Mouse (Mus musculus): ENCODE measurements around the gene 1110008P14Rik. TPM values are rescaled to one million over a fixed set of nuclear protein-coding genes. Genes with fewer than 3 reads are reported as not detected.
A peak's percentile ranks its signal among the peaks of the same experiment; 100 is the strongest.

Gene 1110008P14Rik
- polyA plus RNA-seq, 1 experiment from 2014 or later: 52.1 TPM

DNA sequence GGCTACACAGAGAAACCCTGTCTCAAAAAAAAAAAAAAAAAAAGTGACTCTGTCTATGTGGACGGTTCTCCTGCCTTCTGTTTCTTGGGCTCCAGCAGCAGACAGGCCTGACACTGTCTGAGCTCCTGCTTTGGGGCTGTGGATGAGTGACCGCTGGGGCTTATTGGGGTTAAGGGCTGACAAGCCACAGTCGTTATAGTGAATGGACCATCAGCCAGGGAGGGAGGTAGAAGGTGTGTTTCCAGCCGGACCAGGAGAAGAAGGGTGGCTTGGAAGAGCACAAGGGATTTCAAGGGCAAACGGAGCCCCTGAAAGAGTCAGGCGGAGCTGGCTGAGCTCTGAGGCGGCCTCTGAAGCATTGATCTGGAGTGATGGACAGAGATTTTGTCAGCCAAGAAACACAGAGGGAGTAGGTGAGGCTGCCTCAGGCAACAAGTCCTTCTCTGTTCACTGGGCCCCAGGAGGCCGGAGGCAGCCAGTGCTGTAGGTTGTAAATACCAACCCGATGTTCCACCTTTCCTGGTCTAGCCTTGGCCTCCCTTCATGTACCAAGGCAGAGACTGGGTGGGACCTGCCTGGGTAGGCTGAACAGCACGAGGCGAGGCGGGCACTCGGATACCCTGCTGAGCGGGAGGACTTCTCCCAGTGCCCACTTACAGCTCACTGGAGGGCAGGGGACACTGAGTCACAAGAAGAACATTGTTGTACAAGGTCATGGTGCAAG lies 37.0 kb downstream of the 1110008P14Rik start:
- WGBS: 71% methylated on average over 14 of the region's 14 CpGs
- Histone ChIP-seq H3K9me3 (replicated peaks) (no peaks in the 10 kb centered on the region), H3K9ac (no peak overlapping the region), H3K27ac (no peak overlapping the region), H3K36me3 (no peaks in the 10 kb centered on the region), H3K27me3 (no peaks in the 10 kb centered on the region), H3K4me1 (no peaks in the 10 kb centered on the region), H3K4me2 (no peak overlapping the region), H3K4me3 (replicated peaks) (no peak overlapping the region)
- ATAC-seq (replicated peaks; ENCODE audit: low FRiP score): no peak

DNA sequence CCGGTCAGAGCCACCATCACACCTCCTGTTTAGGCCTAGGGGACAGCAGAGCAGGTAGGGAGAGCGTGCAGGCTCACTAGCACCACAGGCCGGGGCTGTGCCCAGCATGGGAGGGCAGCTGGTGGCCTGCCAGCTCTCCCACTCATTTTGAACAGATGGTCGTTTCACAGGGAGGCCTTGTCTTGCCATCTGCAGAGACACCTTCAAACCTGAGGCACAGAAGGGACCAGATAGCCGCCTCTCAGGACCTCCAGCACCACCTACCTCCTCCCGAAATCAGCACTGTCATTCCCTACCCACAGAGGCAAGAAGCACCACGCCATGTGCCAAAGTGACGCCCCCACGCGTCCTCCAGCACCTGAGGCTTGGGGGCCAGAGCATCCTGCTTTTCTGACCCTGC lies 37.7 kb downstream of the 1110008P14Rik start:
- H3K9ac ChIP-seq: no peak overlapping the region
- WGBS: 77% methylated on average over 10 of the region's 10 CpGs

DNA sequence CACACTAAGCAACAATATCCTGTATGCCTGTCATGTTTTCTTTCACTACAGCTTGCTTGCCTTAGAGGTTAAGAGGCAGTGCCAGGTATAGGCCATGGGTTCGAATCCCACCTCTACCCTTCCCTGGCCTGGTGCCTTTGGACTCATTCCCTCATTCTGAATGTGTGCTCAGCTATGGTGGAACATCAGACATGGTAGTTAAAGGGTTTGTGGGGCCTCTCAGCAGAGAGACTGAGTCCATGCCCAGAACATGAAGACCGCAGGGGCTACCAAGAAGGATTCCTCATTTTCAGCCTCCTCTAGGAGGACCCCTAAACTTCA lies 38.4 kb downstream of the 1110008P14Rik start:
- no peaks in the 10 kb centered on the region for H3K27me3 ChIP-seq
- H3K4me2 ChIP-seq: no peak overlapping the region
- H3K4me1 ChIP-seq: no peaks in the 10 kb centered on the region
- no peaks in the 10 kb centered on the region for H3K36me3 ChIP-seq
- no peak overlapping the region for H3K4me3 ChIP-seq (replicated peaks)
- no peak overlapping the region for H3K9ac ChIP-seq
- no peaks in the 10 kb centered on the region for H3K9me3 ChIP-seq (replicated peaks)
- H3K27ac ChIP-seq: no peak overlapping the region
- WGBS: 97% methylated on average over 2 of the region's 2 CpGs
- no peak for ATAC-seq (replicated peaks; ENCODE audit: low FRiP score)

More for the DNA sequence above, 37.7 kb downstream of the 1110008P14Rik start:
- Histone ChIP-seq H3K36me3 (no peaks in the 10 kb centered on the region), H3K9me3 (replicated peaks) (no peaks in the 10 kb centered on the region), H3K27ac (no peak overlapping the region), H3K4me1 (no peaks in the 10 kb centered on the region), H3K4me3 (replicated peaks) (no peak overlapping the region), H3K27me3 (no peaks in the 10 kb centered on the region), H3K4me2 (no peak overlapping the region)
- no peak for ATAC-seq (replicated peaks; ENCODE audit: low FRiP score)

DNA sequence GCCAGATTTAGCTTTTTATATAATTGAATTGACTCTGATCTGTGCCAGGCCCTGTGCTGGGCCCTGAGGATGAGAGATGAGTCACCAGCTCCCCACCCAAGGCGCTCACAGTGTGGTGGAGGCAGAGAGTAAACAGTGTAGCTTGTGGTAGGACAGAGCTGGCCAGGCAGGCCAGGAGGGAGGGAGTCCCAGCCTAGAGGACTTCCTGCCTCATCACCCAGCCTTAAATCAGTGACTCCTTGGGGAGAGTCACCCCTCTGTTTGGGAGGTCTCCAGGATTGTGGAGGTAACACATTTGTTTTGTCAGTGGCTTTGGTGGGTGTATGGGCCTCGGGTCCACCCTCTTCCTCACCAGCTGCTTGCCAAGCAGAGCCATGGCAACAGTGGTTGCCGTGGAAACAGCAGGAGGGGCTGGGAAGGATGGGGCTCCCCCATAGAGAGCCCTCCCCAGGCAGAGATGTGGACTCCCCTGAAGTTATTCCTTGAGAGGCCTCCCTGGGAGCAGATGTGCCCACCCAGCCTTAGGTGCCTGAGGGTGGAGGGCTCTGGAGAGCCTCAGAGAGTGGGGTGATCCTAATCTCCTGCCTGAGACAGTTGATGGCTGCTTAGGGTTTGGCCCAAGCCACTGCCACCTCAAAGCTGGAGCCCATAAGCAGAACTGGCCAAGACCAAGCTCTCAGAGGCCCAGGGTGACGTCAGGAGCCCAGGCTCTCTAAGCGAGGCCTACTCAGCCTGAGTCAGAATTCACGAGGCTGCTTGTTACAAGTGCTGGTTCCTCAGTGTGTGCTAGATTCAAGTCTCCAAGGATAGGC lies 39.0 kb downstream of the 1110008P14Rik start:
- Histone ChIP-seq H3K36me3 (peaks cover 5% of the 10 kb centered on the region; the same call in 1 of the 2 replicates), H3K27ac (no peak overlapping the region), H3K4me1 (no peaks in the 10 kb centered on the region), H3K4me3 (replicated peaks) (no peak overlapping the region), H3K4me2 (no peak overlapping the region), H3K27me3 (no peaks in the 10 kb centered on the region), H3K9me3 (replicated peaks) (no peaks in the 10 kb centered on the region), H3K9ac (no peak overlapping the region)
- WGBS: 69% methylated on average over 6 of the region's 6 CpGs
- 0 out of 2 replicates have a peak, but pooled peaks have one; percentile 36 for ATAC-seq (replicated peaks; ENCODE audit: low FRiP score)

DNA sequence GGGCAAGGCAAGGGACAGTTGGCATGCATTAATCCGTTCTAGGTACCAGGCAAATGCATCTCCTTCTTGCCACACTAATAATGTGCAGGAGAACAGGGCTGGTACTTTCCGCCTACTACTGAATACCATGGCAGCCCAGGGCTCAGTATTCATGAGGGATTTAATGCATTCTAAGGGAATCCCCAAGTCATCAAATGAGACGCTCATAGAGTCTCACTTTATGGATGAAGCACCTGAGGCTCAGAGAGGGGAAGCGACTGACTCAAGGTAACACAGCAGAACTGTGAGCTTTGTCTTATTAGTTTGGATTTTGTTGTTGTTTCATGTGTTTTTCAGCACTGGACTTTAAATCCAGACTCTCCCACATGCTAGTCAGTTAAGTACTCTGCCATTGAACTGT lies 39.7 kb downstream of the 1110008P14Rik start:
- no peak overlapping the region for H3K4me3 ChIP-seq (replicated peaks)
- H3K9me3 ChIP-seq (replicated peaks): no peaks in the 10 kb centered on the region
- H3K4me2 ChIP-seq: no peak overlapping the region
- peaks cover 11% of the 10 kb centered on the region; the same call in 1 of the 2 replicates for H3K36me3 ChIP-seq
- H3K4me1 ChIP-seq: no peaks in the 10 kb centered on the region
- ATAC-seq (replicated peaks; ENCODE audit: low FRiP score): no peak
- no peak overlapping the region for H3K9ac ChIP-seq
- WGBS: 83% methylated on average over 4 of the region's 4 CpGs
- no peaks in the 10 kb centered on the region for H3K27me3 ChIP-seq
- H3K27ac ChIP-seq: no peak overlapping the region

DNA sequence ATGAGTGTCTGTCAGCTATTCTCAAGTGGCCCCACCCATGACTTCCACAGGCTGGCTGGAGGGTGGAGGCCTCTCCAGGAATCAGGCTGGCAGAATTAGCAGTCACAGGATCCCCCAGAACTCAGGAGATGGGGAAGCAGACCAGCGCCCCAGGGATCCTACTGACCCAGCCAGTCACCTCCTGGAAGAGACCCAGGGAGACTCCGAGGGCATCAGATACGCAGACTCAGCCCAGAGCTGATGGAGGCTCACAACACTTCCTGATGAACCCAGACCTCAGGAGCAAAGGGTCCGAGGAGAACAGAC lies 40.2 kb downstream of the 1110008P14Rik start:
- Histone ChIP-seq H3K27me3 (no peaks in the 10 kb centered on the region), H3K9me3 (replicated peaks) (no peaks in the 10 kb centered on the region), H3K9ac (no peak overlapping the region), H3K4me2 (no peak overlapping the region), H3K4me1 (no peaks in the 10 kb centered on the region), H3K4me3 (replicated peaks) (no peak overlapping the region), H3K36me3 (peaks cover 11% of the 10 kb centered on the region; the same call in 1 of the 2 replicates), H3K27ac (no peak overlapping the region)
- no peak for ATAC-seq (replicated peaks; ENCODE audit: low FRiP score)
- WGBS: 86% methylated on average over 4 of the region's 4 CpGs

DNA sequence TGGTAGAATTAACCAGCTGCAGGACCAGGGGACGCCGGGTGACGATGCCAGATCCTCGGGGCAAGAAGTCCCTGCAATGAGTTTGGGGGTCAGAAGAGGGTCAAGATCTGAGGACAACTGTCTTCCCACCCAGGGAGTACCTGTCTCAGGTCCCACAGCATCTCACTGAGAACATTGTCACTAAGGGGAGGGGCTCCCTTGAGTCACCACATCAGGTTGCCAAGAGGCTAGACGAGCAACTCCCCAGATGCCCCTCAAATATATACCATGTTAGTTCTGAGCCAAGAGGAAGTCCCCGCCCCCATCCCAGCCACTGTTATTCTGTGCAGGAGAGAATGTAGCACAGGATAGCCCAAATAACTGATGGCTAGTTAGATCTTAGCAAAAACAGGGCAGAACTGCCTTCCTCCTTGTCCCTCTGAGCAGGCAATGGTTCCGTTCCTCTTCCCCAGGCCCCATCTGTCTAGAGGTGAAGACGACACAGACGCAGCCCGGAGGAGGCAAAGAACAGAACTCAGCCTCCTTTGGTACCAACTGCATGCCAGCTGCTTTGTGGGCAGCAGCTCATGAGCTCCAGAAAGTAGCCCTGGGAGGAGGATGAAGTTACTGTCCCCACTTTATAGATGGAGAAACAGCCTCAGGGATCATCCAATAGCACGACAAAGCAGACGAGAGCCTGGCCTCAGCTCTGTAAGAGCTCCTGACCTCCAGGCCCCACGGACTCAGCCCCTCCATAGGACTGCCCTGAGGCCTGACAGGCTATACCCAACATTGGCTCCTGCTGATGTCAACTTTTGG lies 40.7 kb downstream of the 1110008P14Rik start:
- no peak for ATAC-seq (replicated peaks; ENCODE audit: low FRiP score)
- H3K4me2 ChIP-seq: no peak overlapping the region
- H3K4me1 ChIP-seq: peaks cover 5% of the 10 kb centered on the region
- H3K27ac ChIP-seq: no peak overlapping the region
- 84% methylated on average over 13 of the region's 13 CpGs for WGBS
- H3K9ac ChIP-seq: no peak overlapping the region
- no peaks in the 10 kb centered on the region for H3K27me3 ChIP-seq
- H3K36me3 ChIP-seq: peaks cover 11% of the 10 kb centered on the region; the same call in 1 of the 2 replicates
- H3K4me3 ChIP-seq (replicated peaks): no peak overlapping the region
- no peaks in the 10 kb centered on the region for H3K9me3 ChIP-seq (replicated peaks)

DNA sequence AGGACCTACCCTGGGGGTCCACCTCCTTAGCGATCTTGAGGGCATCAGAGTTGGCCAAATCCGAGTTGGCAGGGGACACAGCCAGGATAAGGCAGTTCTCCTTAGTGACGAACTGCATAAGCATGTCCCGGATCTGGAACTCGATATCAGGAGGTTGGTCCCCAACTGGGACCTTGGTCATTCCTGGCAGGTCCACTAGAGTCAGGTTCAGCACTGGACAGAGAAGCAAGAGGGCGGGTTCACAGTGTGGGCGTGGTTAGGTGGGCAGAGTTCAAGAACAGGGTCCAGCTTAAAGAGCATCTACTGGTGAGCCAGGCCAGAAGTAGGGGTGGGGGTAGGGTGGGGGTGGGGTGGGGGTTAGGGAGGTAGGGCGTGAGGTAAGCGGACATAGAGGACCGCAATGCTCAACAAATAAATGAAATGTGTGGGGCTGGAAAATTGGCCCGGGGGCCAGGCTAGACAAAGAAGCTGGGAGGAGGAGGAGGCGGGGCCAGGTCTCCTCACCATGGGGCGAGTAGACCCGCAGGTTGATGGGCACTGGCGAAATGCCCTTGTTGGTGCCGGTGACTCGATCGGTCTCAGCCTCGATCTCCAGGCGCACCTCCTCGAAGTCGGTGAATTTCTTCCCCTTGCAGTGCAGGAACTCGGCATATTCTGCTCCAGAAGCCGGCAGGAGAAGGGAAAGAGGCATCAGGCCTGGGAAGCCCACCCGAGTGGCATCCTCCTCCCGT lies 41.7 kb downstream of the 1110008P14Rik start:
- Histone ChIP-seq H3K9ac (no peak overlapping the region), H3K4me3 (replicated peaks) (no peak overlapping the region), H3K36me3 (peaks cover 11% of the 10 kb centered on the region; the same call in 1 of the 2 replicates), H3K4me2 (no peak overlapping the region), H3K27me3 (no peaks in the 10 kb centered on the region), H3K9me3 (replicated peaks) (no peaks in the 10 kb centered on the region), H3K4me1 (peaks cover 9% of the 10 kb centered on the region), H3K27ac (no peak overlapping the region)
- 46% methylated on average over 22 of the region's 26 CpGs for WGBS
- ATAC-seq (replicated peaks; ENCODE audit: low FRiP score): no peak

DNA sequence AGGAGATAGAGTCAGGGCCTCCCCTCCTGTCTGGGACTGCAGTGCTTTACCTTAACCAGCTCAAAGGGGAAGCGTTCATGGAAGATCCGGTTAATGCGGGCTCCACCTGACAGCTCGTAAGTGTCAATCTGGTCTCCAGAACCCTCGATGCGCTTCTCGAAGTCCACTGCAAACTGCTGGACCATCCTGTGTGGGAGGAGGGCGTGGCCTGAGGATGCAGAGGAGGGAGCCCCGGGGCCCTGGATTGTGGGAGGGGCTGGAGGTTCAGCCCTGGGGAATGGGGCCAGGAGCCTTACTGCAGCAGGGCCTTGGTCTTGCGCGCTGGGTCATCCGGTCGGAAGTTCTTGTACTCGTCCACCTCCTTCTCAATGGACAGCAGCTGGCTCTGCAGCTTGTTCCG lies 45.9 kb downstream of the 1110008P14Rik start:
- 33% methylated on average over 15 of the region's 15 CpGs for WGBS
- ATAC-seq (replicated peaks; ENCODE audit: low FRiP score): 0 out of 2 replicates have a peak, but pooled peaks have one; percentile 48
- H3K9ac ChIP-seq: no peak overlapping the region
- peaks cover 11% of the 10 kb centered on the region; the same call in 1 of the 2 replicates for H3K36me3 ChIP-seq
- no peak overlapping the region for H3K27ac ChIP-seq
- H3K4me1 ChIP-seq: peaks cover 9% of the 10 kb centered on the region
- no peaks in the 10 kb centered on the region for H3K27me3 ChIP-seq
- H3K4me3 ChIP-seq (replicated peaks): no peak overlapping the region
- no peaks in the 10 kb centered on the region for H3K9me3 ChIP-seq (replicated peaks)
- H3K4me2 ChIP-seq: peak overlapping the region; percentile 18; the same call in 1 of the 2 replicates

DNA sequence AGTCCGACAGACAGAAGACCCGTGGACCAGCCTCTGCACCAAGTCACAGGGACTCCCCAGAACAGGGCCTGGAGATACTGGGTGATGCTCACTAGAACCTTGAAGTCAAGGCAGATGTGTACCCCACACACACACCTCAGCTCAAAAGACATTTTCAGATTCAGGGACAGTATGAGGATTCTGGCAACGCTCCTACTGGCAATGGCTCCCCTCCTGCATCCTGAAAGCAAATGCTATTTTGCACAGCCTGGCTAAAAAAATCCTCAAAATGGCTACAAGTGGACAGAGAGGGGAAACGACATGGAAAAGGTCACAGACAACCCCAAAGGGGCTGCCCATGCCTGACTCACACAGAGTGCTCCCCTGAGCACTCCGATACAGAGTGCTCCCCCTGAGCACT lies 49.6 kb downstream of the 1110008P14Rik start:
- 88% methylated on average over 5 of the region's 5 CpGs for WGBS
- Histone ChIP-seq H3K4me1 (peaks cover 9% of the 10 kb centered on the region), H3K4me3 (replicated peaks) (no peak overlapping the region), H3K9me3 (replicated peaks) (no peaks in the 10 kb centered on the region), H3K4me2 (no peak overlapping the region), H3K27me3 (no peaks in the 10 kb centered on the region), H3K27ac (no peak overlapping the region), H3K36me3 (0 out of 2 replicates have a peak, but pooled peaks cover under 1% of the 10 kb centered on the region), H3K9ac (no peak overlapping the region)
- ATAC-seq (replicated peaks; ENCODE audit: low FRiP score): no peak

DNA sequence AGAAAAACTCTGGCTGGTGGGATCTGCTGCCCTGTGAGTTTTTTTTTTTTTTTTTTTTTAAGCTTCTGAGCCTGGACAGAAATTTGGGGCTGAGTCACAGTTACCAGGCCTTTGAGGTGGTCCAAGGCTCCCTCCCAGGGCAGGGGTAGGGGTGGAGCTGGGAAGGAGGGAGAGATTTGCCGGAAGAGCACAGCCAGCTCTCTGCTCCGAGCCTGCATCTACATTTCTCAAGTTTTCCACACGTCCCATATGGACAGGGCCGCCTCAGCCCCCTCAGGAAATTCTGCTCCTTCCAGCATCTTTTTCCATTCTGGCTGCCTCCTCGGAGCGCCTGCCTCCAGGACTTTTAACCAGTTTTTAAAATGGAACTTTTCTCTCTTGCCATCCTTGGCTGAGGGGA lies 52.2 kb downstream of the 1110008P14Rik start:
- no peaks in the 10 kb centered on the region for H3K27me3 ChIP-seq
- ATAC-seq (replicated peaks; ENCODE audit: low FRiP score): no peak

More for the DNA sequence above, 52.2 kb downstream of the 1110008P14Rik start:
- Histone ChIP-seq H3K27ac (no peak overlapping the region), H3K4me1 (peaks cover 10% of the 10 kb centered on the region), H3K4me3 (replicated peaks) (no peak overlapping the region), H3K9ac (no peak overlapping the region), H3K4me2 (no peak overlapping the region), H3K9me3 (replicated peaks) (no peaks in the 10 kb centered on the region), H3K36me3 (no peaks in the 10 kb centered on the region)
- 33% methylated on average over 6 of the region's 6 CpGs for WGBS
